Mouse (Mus musculus): ENCODE data around the gene Lrcol1.

The Lrcol1 gene

GRCm38 (mm10) chr5:110386371-110387330 is 42.1 kb downstream of the Lrcol1 start:
- peak; percentile 67 for DNase-seq

GRCm38 (mm10) chr5:110387332-110387731 is 42.8 kb downstream of the Lrcol1 start:
- DNase-seq: no peak

- no peak for DNase-seq
Observed at GRCm38 (mm10) chr5:110390631-110391030, 46.1 kb downstream of the Lrcol1 start.

GRCm38 (mm10) chr5:110392727-110393126 is 48.2 kb downstream of the Lrcol1 start:
- no peak for DNase-seq

GRCm38 (mm10) chr5:110395006-110395661 is 50.6 kb downstream of the Lrcol1 start:
- no peak for DNase-seq

- DNase-seq: no peak
Observed at GRCm38 (mm10) chr5:110401101-110401500, 56.6 kb downstream of the Lrcol1 start.

GRCm38 (mm10) chr5:110402557-110402956 is 58.0 kb downstream of the Lrcol1 start:
- no peak for DNase-seq

GRCm38 (mm10) chr5:110403931-110404330 is 59.4 kb downstream of the Lrcol1 start:
- DNase-seq: no peak

Data from lung, postnatal 36 days (tissue).